Mouse (Mus musculus) G1E (cell line): ENCODE data around the gene Apof. TPM values are rescaled to one million over a fixed set of nuclear protein-coding genes. Genes with fewer than 3 reads are reported as not detected.
A peak's percentile ranks its signal among the peaks of the same experiment; 100 is the strongest.

Experiments used
- ATAC-seq: 2 replicates; pipeline ENCODE4 v1.8.0; 2016; ENCODE audit warnings: mild to moderate bottlenecking; ENCODE audit not compliant: insufficient number of reproducible peaks, poor library complexity, low FRiP score, severe bottlenecking; ENCODE audit errors: extremely low read depth
- DNase-seq: peaks from one replicate; pipeline ENCODE4 v3.0.0; 2012; ENCODE audit warnings: low spot score
- H3K27me3 ChIP-seq: 2 replicates; pipeline ENCODE4 v1.6.1; 2012; ENCODE audit warnings: mild to moderate bottlenecking, low read length, inconsistent platforms; ENCODE audit not compliant: insufficient read depth
- H3K36me3 ChIP-seq: replicated peaks from 2 replicates; pipeline ENCODE3; 2012; ENCODE audit warnings: mild to moderate bottlenecking, inconsistent platforms
- H3K4me1 ChIP-seq: 2 replicates; pipeline ENCODE4 v1.6.1; 2012; ENCODE audit warnings: low read depth, low read length, inconsistent platforms, mixed read lengths; ENCODE audit not compliant: insufficient read depth
- H3K4me3 ChIP-seq: 2 replicates; pipeline ENCODE4 v1.5.1; 2012; ENCODE audit warnings: low read depth, mild to moderate bottlenecking, inconsistent platforms, low read length, moderate library complexity, mixed read lengths
- H3K9me3 ChIP-seq: replicated peaks from 2 replicates; pipeline ENCODE4 v1.6.1; 2012; ENCODE audit warnings: inconsistent platforms
- CTCF ChIP-seq: IDR thresholded peaks from 2 replicates; pipeline ENCODE4 v1.5.1; 2012; ENCODE audit warnings: low read depth, low read length, inconsistent platforms, mixed read lengths
- GATA1 ChIP-seq: IDR thresholded peaks from 2 replicates; pipeline ENCODE4 v1.6.1; 2012; ENCODE audit warnings: borderline replicate concordance, low read length, inconsistent platforms, mixed read lengths
- GATA2 ChIP-seq: IDR thresholded peaks from 2 replicates; pipeline ENCODE4 v1.6.1; 2012; ENCODE audit warnings: low read depth, low read length, inconsistent platforms, borderline replicate concordance
- POLR2AphosphoS5 ChIP-seq: IDR thresholded peaks from 2 replicates; pipeline ENCODE4 v1.6.1; 2012; ENCODE audit warnings: low read depth, low read length, inconsistent platforms; ENCODE audit not compliant: insufficient replicate concordance
- TAL1 ChIP-seq: conservative IDR thresholded peaks from 2 replicates; pipeline ENCODE4 v1.6.1; 2012; ENCODE audit warnings: low read depth, low read length, inconsistent platforms, mixed read lengths
- polyA plus RNA-seq: library from polyadenylated mRNA; stranded (reverse); fragments of >175 nt; gene quantifications from 2 replicates; pipeline ENCODE4 v1.2.3, GENCODE M21; 2012
- total RNA-seq, 2 experiments: library from RNA; stranded (forward) in 1 of 2; stranded (reverse) in 1 of 2; fragments of 200-1000 nt in 1 of 2; fragments of >200 nt in 1 of 2; fragmentation: Nextera tagmentation in 1 of 2; gene quantifications; 2 replicates each; pipeline ENCODE4 v1.2.3; 2014 to 2017

The Apof gene
- total and polyA plus RNA-seq, 3 experiments: 0.16 TPM; not detected in 2

DNA sequence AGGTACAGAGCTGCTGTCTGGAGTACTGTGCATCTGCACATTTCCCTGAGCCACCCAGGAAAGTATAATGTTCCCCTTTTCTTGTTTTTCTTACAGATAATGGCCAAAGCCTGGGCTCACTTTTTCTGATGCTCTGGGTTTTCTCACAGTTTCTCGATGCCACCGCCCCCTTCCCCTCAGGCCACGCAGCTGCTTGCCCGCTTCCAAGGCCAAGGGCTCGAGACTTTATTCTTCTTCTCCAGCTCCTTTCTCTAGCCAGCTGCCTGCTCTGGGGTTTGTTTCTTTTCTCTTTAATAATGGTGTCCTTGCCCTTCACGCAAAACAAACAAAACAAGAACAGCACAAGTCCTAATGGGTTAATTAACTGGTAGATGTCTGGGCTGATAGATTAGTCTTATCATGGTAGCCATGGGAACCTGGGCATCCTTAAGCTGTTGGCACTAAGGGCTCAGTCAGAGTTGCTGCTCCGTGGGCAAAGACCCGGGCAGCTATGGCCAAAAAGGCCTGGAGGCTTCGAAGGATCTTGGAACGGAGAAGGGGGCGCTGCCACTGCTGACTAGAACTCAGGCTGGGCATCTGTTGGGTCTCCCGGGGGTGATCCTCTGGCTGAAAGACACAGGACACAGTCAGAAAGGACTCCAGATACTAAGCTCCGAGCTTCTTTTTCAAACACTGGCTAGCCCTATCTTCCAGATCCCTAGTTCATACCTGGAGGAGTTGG, 28.1 kb downstream of the Apof start:
- ATAC-seq (no peak), DNase-seq (no peak)
- Histone ChIP-seq H3K9me3 (no peaks in the 10 kb centered on the region), H3K4me3 (no peak overlapping the region), H3K27me3 (peaks cover 25% of the 10 kb centered on the region), H3K4me1 (peaks cover 15% of the 10 kb centered on the region; the same call in 1 of the 2 replicates), H3K36me3 (peaks cover 15% of the 10 kb centered on the region)
- TF ChIP-seq GATA2 (no peak), GATA1 (no peak), TAL1 (no peak), CTCF (no peak), POLR2AphosphoS5 (no peak)

- Histone ChIP-seq H3K27me3 (peaks cover 25% of the 10 kb centered on the region), H3K9me3 (no peaks in the 10 kb centered on the region), H3K4me1 (peaks cover 21% of the 10 kb centered on the region), H3K4me3 (no peak overlapping the region), H3K36me3 (peaks cover 8% of the 10 kb centered on the region)
- DNase-seq (no peak), ATAC-seq (no peak)
- TF ChIP-seq CTCF (no peak), POLR2AphosphoS5 (no peak), GATA2 (no peak), GATA1 (no peak)
Measured at GRCm38 (mm10) chr10:128297221-128297620, 28.8 kb downstream of the Apof start.

GRCm38 (mm10) chr10:128297622-128298021, 29.2 kb downstream of the Apof start:
- TF ChIP-seq CTCF (no peak), TAL1 (no peak), GATA2 (no peak), POLR2AphosphoS5 (no peak), GATA1 (no peak)
- Histone ChIP-seq H3K9me3 (no peaks in the 10 kb centered on the region), H3K4me3 (no peak overlapping the region), H3K36me3 (peaks cover 4% of the 10 kb centered on the region), H3K4me1 (peaks cover 25% of the 10 kb centered on the region), H3K27me3 (peaks cover 25% of the 10 kb centered on the region)
- DNase-seq (no peak), ATAC-seq (no peak)

DNA sequence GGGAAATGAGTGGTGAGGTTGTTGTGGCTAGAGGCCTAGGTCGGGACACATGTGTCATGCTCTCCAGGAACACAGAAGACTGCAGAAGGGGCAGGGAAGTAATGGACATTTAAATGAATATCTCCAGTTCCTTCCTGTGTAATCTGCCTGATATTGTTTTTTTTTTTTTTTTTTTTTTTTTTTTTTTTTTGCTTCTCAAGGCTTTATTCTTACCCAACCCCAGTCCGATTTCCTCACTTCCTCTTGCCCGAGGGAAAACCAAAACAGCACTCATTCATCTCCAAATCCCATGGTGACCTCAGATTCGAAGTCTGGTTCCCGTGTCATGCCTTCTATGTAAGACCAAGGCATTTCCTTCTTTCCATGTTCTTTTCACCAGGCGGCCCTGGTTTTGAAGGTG, 29.8 kb downstream of the Apof start:
- H3K27me3 ChIP-seq: peaks cover 25% of the 10 kb centered on the region
- H3K36me3 ChIP-seq: no peaks in the 10 kb centered on the region
- TF ChIP-seq GATA1 (no peak), POLR2AphosphoS5 (no peak), GATA2 (no peak), TAL1 (no peak), CTCF (no peak)
- peaks cover 25% of the 10 kb centered on the region for H3K4me1 ChIP-seq
- no peak overlapping the region for H3K4me3 ChIP-seq
- ATAC-seq (no peak), DNase-seq (no peak)
- H3K9me3 ChIP-seq: no peaks in the 10 kb centered on the region

- ATAC-seq: no peak
- Histone ChIP-seq H3K36me3 (no peaks in the 10 kb centered on the region), H3K27me3 (peaks cover 25% of the 10 kb centered on the region), H3K4me1 (peaks cover 27% of the 10 kb centered on the region), H3K4me3 (no peak within 1 kb of the TSS), H3K9me3 (no peaks in the 10 kb centered on the region)
- DNase-seq: no peak
- no peak for TF ChIP-seq CTCF
Measured at GRCm38 (mm10) chr10:128298702-128299171, 30.3 kb downstream of the Apof start, which contains the start of gene Il23a. TSS of gene Il23a (minus strand) at chr10:128298752.

- DNase-seq: no peak
- TF ChIP-seq GATA2 (no peak), CTCF (no peak), TAL1 (no peak), GATA1 (no peak), POLR2AphosphoS5 (no peak)
- H3K4me1 ChIP-seq: peaks cover 37% of the 10 kb centered on the region
- peak overlapping the region; percentile 75 for H3K4me3 ChIP-seq
- H3K27me3 ChIP-seq: peaks cover 14% of the 10 kb centered on the region
- no peak for ATAC-seq
- no peaks in the 10 kb centered on the region for H3K9me3 ChIP-seq
- peaks cover 29% of the 10 kb centered on the region for H3K36me3 ChIP-seq
Measured at GRCm38 (mm10) chr10:128302357-128302756, 33.9 kb downstream of the Apof start.

GRCm38 (mm10) chr10:128302785-128303125, 34.3 kb downstream of the Apof start:
- Histone ChIP-seq H3K4me1 (peaks cover 36% of the 10 kb centered on the region), H3K9me3 (no peaks in the 10 kb centered on the region), H3K27me3 (peaks cover 10% of the 10 kb centered on the region), H3K36me3 (peaks cover 31% of the 10 kb centered on the region), H3K4me3 (peak overlapping the region; percentile 75)
- no peak for DNase-seq
- TF ChIP-seq GATA2 (no peak), CTCF (no peak), TAL1 (no peak), GATA1 (no peak), POLR2AphosphoS5 (no peak)
- no peak for ATAC-seq
